Mouse (Mus musculus): ENCODE data around the gene 4921536K21Rik. TPM values are rescaled to one million over a fixed set of nuclear protein-coding genes. Genes with fewer than 3 reads are reported as not detected.

Gene 4921536K21Rik
- polyA plus RNA-seq, 1 experiment from 2014 or later, result not detected

GRCm38 (mm10) chr11:3883711-3884110, 11.2 kb downstream of the 4921536K21Rik start:
- H3K9ac ChIP-seq (replicated peaks), result no peak overlapping the region
- ATAC-seq (no peak), DNase-seq (no peak)
- H3K4me2 ChIP-seq (ENCODE audit: low read depth, low read length), result no peak overlapping the region
- TF ChIP-seq CTCF (IDR thresholded peaks at IDR 0.05; ENCODE audit: low read depth), result no peak
- no peak for TF ChIP-seq EP300 (IDR thresholded peaks at IDR 0.05; ENCODE audit: low read depth)
- H3K9me3 ChIP-seq (ENCODE audit: low read length), result no peaks in the 10 kb centered on the region
- H3K4me1 ChIP-seq (ENCODE audit: insufficient read depth), result no peaks in the 10 kb centered on the region
- no peak overlapping the region for H3K27ac ChIP-seq (ENCODE audit: low read depth)
- no peaks in the 10 kb centered on the region for H3K36me3 ChIP-seq (replicated peaks; ENCODE audit: insufficient read depth, low read length)
- no peaks in the 10 kb centered on the region for H3K27me3 ChIP-seq (ENCODE audit: insufficient read depth, low read length)
- WGBS (ENCODE audit: insufficient replicate concordance), result 66% methylated on average over 3 of the region's 3 CpGs
- H3K4me3 ChIP-seq (ENCODE audit: low read depth, low read length), result no peak overlapping the region

- DNase-seq, result peak; percentile 75
- Histone ChIP-seq H3K9me3 (ENCODE audit: low read length) (no peaks in the 10 kb centered on the region), H3K4me1 (ENCODE audit: insufficient read depth) (no peaks in the 10 kb centered on the region), H3K4me3 (ENCODE audit: low read depth, low read length) (no peak overlapping the region), H3K4me2 (ENCODE audit: low read depth, low read length) (no peak overlapping the region), H3K36me3 (replicated peaks; ENCODE audit: insufficient read depth, low read length) (no peaks in the 10 kb centered on the region), H3K27ac (ENCODE audit: low read depth) (no peak overlapping the region), H3K27me3 (ENCODE audit: insufficient read depth, low read length) (no peaks in the 10 kb centered on the region), H3K9ac (replicated peaks) (no peak overlapping the region)
- ATAC-seq, result no peak
- TF ChIP-seq CTCF (IDR thresholded peaks at IDR 0.05; ENCODE audit: low read depth) (peak; percentile 91), EP300 (IDR thresholded peaks at IDR 0.05; ENCODE audit: low read depth) (no peak)
- WGBS (ENCODE audit: insufficient replicate concordance), result 38% methylated on average over 2 of the region's 2 CpGs
Measured at GRCm38 (mm10) chr11:3879836-3880235, 15.1 kb downstream of the 4921536K21Rik start.

GRCm38 (mm10) chr11:3878660-3879059, 16.2 kb downstream of the 4921536K21Rik start:
- Histone ChIP-seq H3K27ac (ENCODE audit: low read depth) (no peak overlapping the region), H3K4me3 (ENCODE audit: low read depth, low read length) (no peak overlapping the region), H3K9me3 (ENCODE audit: low read length) (no peaks in the 10 kb centered on the region), H3K9ac (replicated peaks) (no peak overlapping the region), H3K4me2 (ENCODE audit: low read depth, low read length) (no peak overlapping the region), H3K36me3 (replicated peaks; ENCODE audit: insufficient read depth, low read length) (no peaks in the 10 kb centered on the region), H3K4me1 (ENCODE audit: insufficient read depth) (no peaks in the 10 kb centered on the region), H3K27me3 (ENCODE audit: insufficient read depth, low read length) (no peaks in the 10 kb centered on the region)
- no peak for ATAC-seq
- no peak for TF ChIP-seq CTCF (IDR thresholded peaks at IDR 0.05; ENCODE audit: low read depth)
- no peak for TF ChIP-seq EP300 (IDR thresholded peaks at IDR 0.05; ENCODE audit: low read depth)
- WGBS (ENCODE audit: insufficient replicate concordance), result 65% methylated on average over 7 of the region's 7 CpGs
- DNase-seq, result no peak

GRCm38 (mm10) chr11:3876419-3876818, 18.5 kb downstream of the 4921536K21Rik start:
- WGBS (ENCODE audit: insufficient replicate concordance), result 62% methylated on average over 6 of the region's 6 CpGs
- H3K27me3 ChIP-seq (ENCODE audit: insufficient read depth, low read length), result no peaks in the 10 kb centered on the region
- H3K9me3 ChIP-seq (ENCODE audit: low read length), result no peaks in the 10 kb centered on the region
- no peaks in the 10 kb centered on the region for H3K4me1 ChIP-seq (ENCODE audit: insufficient read depth)
- no peaks in the 10 kb centered on the region for H3K36me3 ChIP-seq (replicated peaks; ENCODE audit: insufficient read depth, low read length)
- no peak overlapping the region for H3K9ac ChIP-seq (replicated peaks)
- H3K27ac ChIP-seq (ENCODE audit: low read depth), result no peak overlapping the region
- TF ChIP-seq CTCF (IDR thresholded peaks at IDR 0.05; ENCODE audit: low read depth) (no peak), EP300 (IDR thresholded peaks at IDR 0.05; ENCODE audit: low read depth) (no peak)
- ATAC-seq (no peak), DNase-seq (no peak)
- no peak overlapping the region for H3K4me2 ChIP-seq (ENCODE audit: low read depth, low read length)
- no peak overlapping the region for H3K4me3 ChIP-seq (ENCODE audit: low read depth, low read length)

GRCm38 (mm10) chr11:3864343-3864742, 30.6 kb downstream of the 4921536K21Rik start:
- no peak for TF ChIP-seq EP300 (IDR thresholded peaks at IDR 0.05; ENCODE audit: low read depth)
- no peak for TF ChIP-seq CTCF (IDR thresholded peaks at IDR 0.05; ENCODE audit: low read depth)
- no peak overlapping the region for H3K4me2 ChIP-seq (ENCODE audit: low read depth, low read length)
- ATAC-seq (no peak), DNase-seq (no peak)
- H3K4me1 ChIP-seq (ENCODE audit: insufficient read depth), result peaks cover 11% of the 10 kb centered on the region
- no peak overlapping the region for H3K27ac ChIP-seq (ENCODE audit: low read depth)
- 29% methylated on average over 6 of the region's 6 CpGs for WGBS (ENCODE audit: insufficient replicate concordance)
- no peak overlapping the region for H3K9ac ChIP-seq (replicated peaks)
- H3K4me3 ChIP-seq (ENCODE audit: low read depth, low read length), result peak overlapping the region; percentile 30; the same call in 1 of the 2 replicates
- H3K9me3 ChIP-seq (ENCODE audit: low read length), result no peaks in the 10 kb centered on the region
- H3K36me3 ChIP-seq (replicated peaks; ENCODE audit: insufficient read depth, low read length), result no peaks in the 10 kb centered on the region
- H3K27me3 ChIP-seq (ENCODE audit: insufficient read depth, low read length), result peaks cover 9% of the 10 kb centered on the region; the same call in 1 of the 2 replicates

GRCm38 (mm10) chr11:3863454-3864112, 31.3 kb downstream of the 4921536K21Rik start, which contains the start of gene Osbp2:
Gene Osbp2, minus strand, starts transcription at chr11:3863903.
- WGBS (ENCODE audit: insufficient replicate concordance), result 6% methylated on average over 51 of the region's 58 CpGs
- DNase-seq, result peak; percentile 89
- TF ChIP-seq EP300 (IDR thresholded peaks at IDR 0.05; ENCODE audit: low read depth) (no peak), CTCF (IDR thresholded peaks at IDR 0.05; ENCODE audit: low read depth) (peak; percentile 35)
- Histone ChIP-seq H3K4me1 (ENCODE audit: insufficient read depth) (peaks cover 11% of the 10 kb centered on the region), H3K27me3 (ENCODE audit: insufficient read depth, low read length) (peaks cover 9% of the 10 kb centered on the region; the same call in 1 of the 2 replicates), H3K4me2 (ENCODE audit: low read depth, low read length) (peak within 1 kb of the TSS; percentile 67), H3K4me3 (ENCODE audit: low read depth, low read length) (peak within 1 kb of the TSS; percentile 30), H3K36me3 (replicated peaks; ENCODE audit: insufficient read depth, low read length) (no peaks in the 10 kb centered on the region), H3K27ac (ENCODE audit: low read depth) (no peak within 1 kb of the TSS), H3K9me3 (ENCODE audit: low read length) (no peaks in the 10 kb centered on the region), H3K9ac (replicated peaks) (no peak within 1 kb of the TSS)
- peak; percentile 98 for ATAC-seq
